Mouse (Mus musculus) stomach, embryonic 16.5 days (tissue): ENCODE data around the gene Rarb. TPM values are rescaled to one million over a fixed set of nuclear protein-coding genes. Genes with fewer than 3 reads are reported as not detected.

Experiments used
- ATAC-seq: fragments of 200-750 bp; cut with Nextera tagmentation; 2 replicates; pipeline ENCODE4 v1.8.0; 2017; ENCODE audit warnings: moderate number of reproducible peaks, moderate TSS enrichment; ENCODE audit not compliant: insufficient read depth, low FRiP score
- H3K27ac ChIP-seq: fragments of 300-500 bp; sonication (generic); 2 replicates; pipeline ENCODE4 v1.5.1; 2014; ENCODE audit warnings: low read length
- H3K27me3 ChIP-seq: fragments of 300-500 bp; sonication (generic); 2 replicates; pipeline ENCODE4 v1.6.1; 2014; ENCODE audit warnings: low read length, control low read depth, mixed read lengths; ENCODE audit not compliant: control insufficient read depth, insufficient read depth
- H3K36me3 ChIP-seq: fragments of 300-500 bp; sonication (generic); 2 replicates; pipeline ENCODE4 v1.6.1; 2014; ENCODE audit warnings: low read length; ENCODE audit not compliant: control insufficient read depth, insufficient read depth
- H3K4me1 ChIP-seq: fragments of 300-500 bp; sonication (generic); 2 replicates; pipeline ENCODE4 v1.6.1; 2014; ENCODE audit warnings: low read length, control low read depth, mixed read lengths; ENCODE audit not compliant: control insufficient read depth, insufficient read depth
- H3K4me2 ChIP-seq: fragments of 300-500 bp; sonication (generic); 2 replicates; pipeline ENCODE4 v1.6.1; 2014; ENCODE audit warnings: low read depth, low read length, mixed read lengths
- H3K4me3 ChIP-seq: fragments of 300-500 bp; sonication (generic); replicated peaks from 2 replicates; pipeline ENCODE4 v1.5.1; 2014; ENCODE audit warnings: mild to moderate bottlenecking, low read length
- H3K9ac ChIP-seq: fragments of 300-500 bp; sonication (generic); 2 replicates; pipeline ENCODE4 v1.6.1; 2014; ENCODE audit warnings: low read length
- H3K9me3 ChIP-seq: fragments of 300-500 bp; sonication (generic); replicated peaks from 2 replicates; pipeline ENCODE4 v1.6.1; 2016; ENCODE audit warnings: low read length, control low read depth; ENCODE audit not compliant: control insufficient read depth
- WGBS: fragments of 180-500 bp; shearing (Covaris S2); extraction: QIAGEN DNeasy Blood & Tissue Kit; methylation state at CpG from one replicate; pipeline ENCODE4 v1.1.7; 2014; 5-methylcytosine and 5-hydroxymethylcytosine counted together
- polyA plus RNA-seq: library from polyadenylated mRNA; unstranded; fragments of >200 nt; fragmentation: Nextera tagmentation; extraction: Ambion mirVana; gene quantifications from 2 replicates; pipeline ENCODE4 v1.2.1, GENCODE M21; 2015

The Rarb gene
- polyA plus RNA-seq, 1 experiment from 2014 or later = 17.9 TPM

DNA sequence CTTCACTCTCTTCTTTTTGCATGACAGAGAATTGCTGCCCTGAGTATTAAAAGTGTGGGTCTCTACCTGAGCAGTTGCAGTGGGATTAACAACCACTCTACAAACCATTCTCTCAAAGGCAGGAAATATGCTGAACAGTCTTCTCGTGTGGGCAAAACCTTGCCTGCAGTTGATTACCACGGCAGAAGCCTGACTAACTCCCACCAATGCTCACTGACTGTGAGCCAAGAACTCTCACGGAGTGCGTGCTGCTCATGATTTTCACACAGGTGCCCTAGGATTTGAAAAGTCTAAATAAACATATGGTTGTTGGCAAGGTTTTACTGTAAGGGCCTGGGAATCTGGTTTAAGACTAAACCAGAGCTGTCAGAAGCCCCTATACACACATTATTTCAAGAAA, 309.1 kb downstream of the Rarb start:
- no peaks in the 10 kb centered on the region for H3K9me3 ChIP-seq
- no peak overlapping the region for H3K4me2 ChIP-seq
- H3K9ac ChIP-seq = no peak overlapping the region
- no peaks in the 10 kb centered on the region for H3K4me1 ChIP-seq
- WGBS = 61% methylated on average over 4 of the region's 4 CpGs
- peaks cover 5% of the 10 kb centered on the region; the same call in 1 of the 2 replicates for H3K36me3 ChIP-seq
- no peak overlapping the region for H3K27ac ChIP-seq
- ATAC-seq = no peak
- no peaks in the 10 kb centered on the region for H3K27me3 ChIP-seq
- H3K4me3 ChIP-seq = no peak overlapping the region

DNA sequence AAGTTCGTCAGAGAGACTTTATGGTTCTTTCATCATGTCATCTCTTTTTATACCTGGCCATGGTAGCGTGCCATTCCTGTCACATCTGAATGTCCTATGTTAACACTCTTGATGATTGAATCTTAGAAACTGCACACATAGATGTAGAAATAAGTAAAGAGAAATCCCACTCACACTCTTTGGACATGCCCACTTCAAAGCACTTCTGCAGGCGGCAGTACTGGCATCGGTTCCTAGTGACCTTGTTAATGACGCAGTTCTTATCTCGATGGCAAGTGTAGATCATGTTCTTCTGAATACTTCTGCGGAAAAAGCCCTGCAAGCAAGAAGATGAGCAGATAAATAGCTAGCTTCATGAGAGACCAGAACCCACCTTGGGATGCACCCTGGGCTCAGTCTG, 310.2 kb downstream of the Rarb start:
- no peak overlapping the region for H3K4me3 ChIP-seq
- 90% methylated on average over 7 of the region's 7 CpGs for WGBS

DNA sequence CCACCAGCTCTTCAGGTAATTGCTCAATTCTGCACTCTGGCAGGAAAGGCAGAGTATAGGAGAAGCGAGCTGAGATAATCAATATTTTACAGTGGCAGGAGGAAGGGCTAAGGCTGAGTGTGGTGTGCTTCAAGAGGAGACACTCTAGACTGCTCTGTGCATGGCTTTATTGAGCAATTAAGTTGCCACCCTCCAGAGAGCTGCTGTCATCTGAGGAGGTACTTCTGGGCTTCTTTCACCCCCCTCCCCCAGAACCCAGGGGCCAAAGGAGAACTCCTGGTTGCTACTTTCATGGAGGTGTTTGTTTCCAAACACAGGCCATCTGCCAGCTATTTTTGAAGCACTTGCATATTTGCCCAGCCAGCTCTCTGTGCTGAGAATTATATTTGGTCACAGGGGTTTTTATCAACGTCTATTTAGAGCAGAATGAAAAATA, 321.7 kb downstream of the Rarb start:
- H3K4me1 ChIP-seq = no peaks in the 10 kb centered on the region
- H3K27me3 ChIP-seq = no peaks in the 10 kb centered on the region
- H3K9ac ChIP-seq = no peak overlapping the region
- no peaks in the 10 kb centered on the region for H3K36me3 ChIP-seq
- 35% methylated on average over 2 of the region's 2 CpGs for WGBS
- no peak for ATAC-seq
- H3K4me3 ChIP-seq = no peak overlapping the region
- H3K9me3 ChIP-seq = 0 out of 2 replicates have a peak, but pooled peaks cover 4% of the 10 kb centered on the region
- no peak overlapping the region for H3K4me2 ChIP-seq
- no peak overlapping the region for H3K27ac ChIP-seq

More for the DNA sequence above, 310.2 kb downstream of the Rarb start:
- no peak overlapping the region for H3K9ac ChIP-seq
- ATAC-seq = no peak
- no peak overlapping the region for H3K4me2 ChIP-seq
- H3K9me3 ChIP-seq = no peaks in the 10 kb centered on the region
- H3K36me3 ChIP-seq = peaks cover 5% of the 10 kb centered on the region; the same call in 1 of the 2 replicates
- H3K27me3 ChIP-seq = no peaks in the 10 kb centered on the region
- no peak overlapping the region for H3K27ac ChIP-seq
- no peaks in the 10 kb centered on the region for H3K4me1 ChIP-seq

DNA sequence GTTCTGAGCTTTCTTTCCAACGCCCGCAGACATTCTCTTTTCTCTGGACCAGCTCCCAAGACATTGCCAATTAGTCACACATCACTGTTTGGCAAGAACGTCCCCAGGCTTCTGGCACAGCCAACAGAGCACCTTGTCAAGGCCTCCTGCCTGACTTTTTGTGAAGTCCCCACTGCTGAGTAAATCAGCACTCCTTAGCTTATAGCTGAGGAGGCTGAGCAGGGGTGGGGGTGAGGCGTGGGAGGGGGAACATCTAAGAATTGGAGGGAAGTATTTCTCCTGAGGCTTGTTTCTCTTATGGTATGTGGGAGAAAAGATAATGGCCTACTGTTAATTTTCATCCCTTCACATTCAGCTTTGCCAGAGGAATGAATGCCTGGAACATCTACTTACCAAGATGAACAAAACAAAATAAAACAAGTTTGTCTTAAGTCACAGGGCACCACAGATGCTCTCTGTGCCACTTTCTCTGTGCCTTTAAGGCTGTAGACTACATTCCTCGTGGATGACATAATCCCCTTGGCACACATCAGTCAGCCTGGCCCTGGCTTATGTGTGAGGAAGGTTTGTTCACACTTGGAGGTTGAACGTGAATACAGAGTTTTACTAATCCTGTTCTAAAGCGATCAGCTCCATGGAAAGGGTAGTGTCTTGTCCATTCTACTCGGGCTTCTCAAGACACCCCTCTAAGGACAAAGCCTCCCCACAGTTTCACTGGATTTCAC, 335.1 kb downstream of the Rarb start:
- no peak overlapping the region for H3K4me2 ChIP-seq
- H3K36me3 ChIP-seq = no peaks in the 10 kb centered on the region
- ATAC-seq = no peak
- WGBS = 56% methylated on average over 8 of the region's 8 CpGs
- H3K27ac ChIP-seq = peak overlapping the region; percentile 26; the same call in 1 of the 2 replicates
- H3K4me3 ChIP-seq = no peak overlapping the region
- H3K9ac ChIP-seq = no peak overlapping the region
- H3K27me3 ChIP-seq = no peaks in the 10 kb centered on the region
- H3K9me3 ChIP-seq = no peaks in the 10 kb centered on the region
- peaks cover 7% of the 10 kb centered on the region; the same call in 1 of the 2 replicates for H3K4me1 ChIP-seq

DNA sequence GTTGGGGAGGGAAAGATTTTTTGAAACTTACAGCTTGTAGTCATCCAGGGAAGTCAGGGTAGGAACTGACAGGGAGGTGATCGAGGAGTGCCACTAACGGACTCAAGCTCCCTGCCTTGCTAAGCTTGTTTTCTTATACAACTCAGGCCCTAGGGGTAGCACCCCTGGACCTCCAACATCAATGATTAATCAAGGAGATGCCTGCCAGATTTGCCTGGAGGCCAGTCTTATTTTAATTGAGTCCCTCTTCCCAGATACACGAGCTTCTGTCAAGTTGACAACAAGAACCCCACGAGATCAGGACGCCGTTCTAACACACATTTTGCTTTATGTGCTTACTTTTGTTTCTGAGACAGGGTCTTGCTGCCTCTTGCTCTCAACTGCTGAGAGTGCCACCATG, 338.3 kb downstream of the Rarb start:
- Histone ChIP-seq H3K4me3 (no peak overlapping the region), H3K4me2 (no peak overlapping the region), H3K9me3 (no peaks in the 10 kb centered on the region), H3K27me3 (no peaks in the 10 kb centered on the region), H3K27ac (no peak overlapping the region), H3K36me3 (no peaks in the 10 kb centered on the region), H3K9ac (no peak overlapping the region), H3K4me1 (peaks cover 7% of the 10 kb centered on the region; the same call in 1 of the 2 replicates)
- 59% methylated on average over 6 of the region's 6 CpGs for WGBS
- ATAC-seq = no peak

DNA sequence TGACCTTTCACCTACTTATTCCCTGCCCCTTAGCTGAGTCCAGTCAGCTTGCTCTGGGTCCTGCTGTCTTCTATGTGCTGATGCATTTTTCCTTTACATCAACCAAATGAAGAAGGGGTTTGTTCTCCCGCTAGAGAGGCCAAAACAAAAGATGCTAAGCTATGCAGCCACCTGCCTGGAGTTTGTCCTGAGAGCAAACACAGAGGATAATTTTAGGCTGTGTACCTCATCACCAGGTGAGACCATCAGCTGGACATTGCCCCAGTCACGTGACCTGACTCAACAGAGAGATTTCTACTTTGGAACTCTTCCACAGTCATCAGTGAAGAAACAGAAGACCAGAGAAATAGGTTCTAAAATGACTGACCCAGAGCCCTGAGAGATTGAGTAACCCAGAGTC, 339.4 kb downstream of the Rarb start:
- Histone ChIP-seq H3K36me3 (no peaks in the 10 kb centered on the region), H3K4me3 (no peak overlapping the region), H3K27me3 (no peaks in the 10 kb centered on the region), H3K27ac (no peak overlapping the region), H3K4me1 (peaks cover 7% of the 10 kb centered on the region; the same call in 1 of the 2 replicates), H3K4me2 (no peak overlapping the region), H3K9ac (no peak overlapping the region), H3K9me3 (no peaks in the 10 kb centered on the region)
- 77% methylated on average over 2 of the region's 2 CpGs for WGBS
- ATAC-seq = no peak

DNA sequence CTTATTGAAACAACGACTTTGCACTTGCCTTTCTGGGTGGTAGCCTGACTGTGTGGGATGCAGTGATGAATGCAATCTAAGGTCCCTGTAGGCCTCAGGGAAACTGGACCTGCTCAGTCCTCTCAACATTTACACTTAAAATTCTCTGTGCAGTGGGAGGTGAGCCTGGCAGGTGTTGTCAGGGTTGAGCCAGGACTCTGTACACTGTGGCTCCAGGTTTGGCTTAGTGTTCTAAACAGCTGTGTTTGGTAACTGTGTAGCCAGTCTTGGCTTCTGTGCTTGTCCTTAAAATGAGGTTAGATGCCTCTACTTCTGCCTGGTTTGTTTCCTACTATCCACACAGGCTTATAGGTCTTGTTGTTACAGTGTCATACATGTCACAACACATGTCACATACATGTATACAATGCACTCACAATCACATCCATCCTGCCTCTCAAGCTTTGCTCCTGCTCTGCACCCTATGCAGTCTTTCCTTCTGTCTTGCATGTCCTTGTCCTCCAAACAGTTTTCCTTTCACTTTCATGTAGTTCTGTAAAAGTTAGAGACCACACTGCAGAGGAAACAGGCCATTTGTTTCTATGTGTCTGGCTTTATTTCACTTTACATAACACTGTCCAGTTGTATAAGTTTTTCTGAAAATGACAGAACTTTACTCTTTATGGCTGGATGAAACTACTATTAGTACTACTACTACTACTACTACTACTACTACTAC, 340.2 kb downstream of the Rarb start:
- H3K9me3 ChIP-seq = no peaks in the 10 kb centered on the region
- H3K27me3 ChIP-seq = no peaks in the 10 kb centered on the region
- H3K4me3 ChIP-seq = no peak overlapping the region
- no peaks in the 10 kb centered on the region for H3K36me3 ChIP-seq
- no peak for ATAC-seq
- H3K9ac ChIP-seq = no peak overlapping the region
- H3K27ac ChIP-seq = no peak overlapping the region
- WGBS = 88% methylated on average over 1 of the region's 1 CpGs
- 0 out of 2 replicates have a peak, but pooled peaks cover 2% of the 10 kb centered on the region for H3K4me1 ChIP-seq
- no peak overlapping the region for H3K4me2 ChIP-seq

DNA sequence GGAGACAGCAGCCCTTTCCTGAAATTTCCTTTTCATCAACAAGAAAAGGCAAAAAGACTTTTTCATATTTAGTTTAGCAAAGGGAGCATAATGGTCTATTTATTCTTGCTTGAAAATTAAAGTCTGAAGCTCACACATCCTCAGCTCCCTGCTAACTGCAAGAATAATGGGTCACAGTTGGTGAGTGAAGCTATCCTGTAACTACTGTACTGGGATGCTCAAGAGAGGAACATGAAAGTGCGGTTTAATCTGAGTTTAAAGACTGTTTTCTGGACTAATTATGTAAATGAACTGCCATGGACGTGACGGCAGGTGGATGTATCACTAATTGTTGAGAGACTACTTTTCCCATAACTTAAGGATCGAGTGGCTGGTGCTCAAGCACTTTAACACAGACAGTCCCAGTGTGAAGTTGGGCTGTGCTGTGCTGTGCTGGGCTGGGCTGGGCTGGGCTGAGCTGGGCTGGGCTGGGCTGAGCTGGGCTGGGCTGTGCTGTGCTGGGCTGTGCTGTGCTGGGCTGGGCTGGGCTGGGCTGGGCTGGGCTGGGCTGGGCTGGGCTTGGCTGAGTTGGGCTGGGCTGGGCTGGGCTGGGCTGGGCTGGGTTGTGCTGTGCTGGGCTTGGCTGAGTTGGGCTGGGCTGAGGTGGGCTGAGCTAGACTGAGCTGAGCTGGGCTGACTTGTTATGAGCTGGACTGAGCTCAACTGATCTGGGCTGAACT, 370.5 kb downstream of the Rarb start:
- Histone ChIP-seq H3K4me1 (peaks cover 5% of the 10 kb centered on the region; the same call in 1 of the 2 replicates), H3K4me3 (no peak overlapping the region), H3K27ac (0 out of 2 replicates have a peak overlapping the region, but pooled peaks have one; percentile 46), H3K36me3 (no peaks in the 10 kb centered on the region), H3K9ac (no peak overlapping the region), H3K4me2 (no peak overlapping the region), H3K27me3 (no peaks in the 10 kb centered on the region), H3K9me3 (no peaks in the 10 kb centered on the region)
- peak; percentile 93 for ATAC-seq
- WGBS = 49% methylated on average over 4 of the region's 4 CpGs

DNA sequence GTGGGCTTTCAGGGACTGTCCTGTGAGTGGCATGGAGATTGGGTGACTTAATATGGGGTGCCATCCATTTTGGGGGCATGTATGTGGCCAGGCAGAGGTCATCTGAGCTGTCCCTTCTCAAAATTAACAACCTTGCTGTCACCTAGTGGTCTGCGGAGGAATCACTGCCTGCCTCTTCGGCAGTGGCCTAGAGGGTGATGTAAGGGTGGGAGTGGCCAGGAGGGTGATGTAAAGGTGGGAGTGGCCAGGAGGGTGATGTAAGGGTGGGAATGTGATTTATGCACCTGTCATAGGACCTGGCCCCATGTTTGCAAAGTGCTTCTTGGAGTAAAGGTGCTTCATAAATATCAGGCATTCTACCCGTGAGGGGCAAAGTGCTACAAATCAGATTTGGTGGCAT, 371.4 kb downstream of the Rarb start:
- ATAC-seq = peak; percentile 67
- Histone ChIP-seq H3K9me3 (no peaks in the 10 kb centered on the region), H3K27me3 (no peaks in the 10 kb centered on the region), H3K4me2 (no peak overlapping the region), H3K27ac (no peak overlapping the region), H3K4me1 (peaks cover 5% of the 10 kb centered on the region; the same call in 1 of the 2 replicates), H3K4me3 (no peak overlapping the region), H3K36me3 (no peaks in the 10 kb centered on the region), H3K9ac (no peak overlapping the region)
- WGBS = 25% methylated on average over 3 of the region's 3 CpGs
